Mouse (Mus musculus) kidney, adult 2 months (tissue): ENCODE results near the gene Polg.

Experiments
- CTCF ChIP-seq: fragments of 200-500 bp; conservative IDR thresholded peaks from 2 replicates; pipeline ENCODE4 v1.5.1; 2011; ENCODE audit warnings: low read depth, mild to moderate bottlenecking, control low read depth, low read length, moderate library complexity, mixed read lengths; ENCODE audit not compliant: insufficient read depth, insufficient read length
- POLR2A ChIP-seq: fragments of 200-500 bp; IDR thresholded peaks from one replicate; pipeline ENCODE4 v1.6.1; 2011; ENCODE audit warnings: low read depth, low read length, control low read depth

DNA sequence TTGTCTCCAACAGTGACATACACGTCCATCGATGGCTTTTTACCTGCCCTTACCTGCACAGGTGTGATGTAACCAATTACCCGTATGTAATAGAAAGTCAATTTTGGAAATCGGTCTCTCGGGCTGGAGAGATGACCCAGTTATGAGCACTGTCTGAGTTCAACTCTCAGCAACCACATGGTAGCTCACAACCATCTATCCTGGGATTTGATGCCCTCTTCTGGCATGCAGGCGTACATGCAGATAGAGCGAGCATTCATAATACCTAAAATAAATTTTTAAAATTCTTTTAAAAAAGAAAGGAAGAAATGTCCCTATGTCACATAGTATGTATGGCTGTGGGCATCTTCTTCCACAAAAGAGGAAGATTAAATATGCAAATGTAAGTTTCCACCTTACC is 5.3 kb upstream of the Polg start:
- TF ChIP-seq CTCF (peak; percentile 43; the same call in 1 of the 2 replicates), POLR2A (no peak)
